Mouse (Mus musculus) hindbrain, postnatal 0 days (tissue): ENCODE measurements at regions not wholly inside any gene's neighbourhood (a gene's known extent, or its start where the extent isn't known, plus 50 kb on each side); places are given as distances from the start of the nearest gene placed in this dataset.

ENCODE experiments used
- ATAC-seq: fragments of 200-750 bp; cut with Nextera tagmentation; 2 replicates; pipeline ENCODE4 v1.8.0; 2017; ENCODE audit warnings: mild to moderate bottlenecking, moderate TSS enrichment, moderate library complexity
- DNase-seq: peaks from one replicate; pipeline ENCODE4 v3.0.0-alpha.2; 2015; ENCODE audit warnings: low spot score
- H3K27ac ChIP-seq: fragments of 300-500 bp; sonication (generic); 2 replicates; pipeline ENCODE4 v1.5.1; 2014; ENCODE audit warnings: mild to moderate bottlenecking
- H3K27me3 ChIP-seq: fragments of 300-500 bp; sonication (generic); 2 replicates; pipeline ENCODE4 v1.6.1; 2014; ENCODE audit warnings: low read length, mixed read lengths; ENCODE audit not compliant: insufficient read depth
- H3K36me3 ChIP-seq: fragments of 300-500 bp; sonication (generic); 2 replicates; pipeline ENCODE4 v1.6.1; 2014; ENCODE audit warnings: low read length, mixed read lengths; ENCODE audit not compliant: insufficient read depth
- H3K4me1 ChIP-seq: fragments of 300-500 bp; sonication (generic); 2 replicates; pipeline ENCODE4 v1.6.1; 2014; ENCODE audit warnings: antibody characterized with exemption, low read length, mixed read lengths; ENCODE audit not compliant: insufficient read depth
- H3K4me2 ChIP-seq: fragments of 300-500 bp; sonication (generic); 2 replicates; pipeline ENCODE4 v1.6.1; 2014; ENCODE audit warnings: low read depth, mild to moderate bottlenecking, low read length, moderate library complexity, mixed read lengths
- H3K4me3 ChIP-seq: fragments of 300-500 bp; sonication (generic); 2 replicates; pipeline ENCODE4 v1.5.1; 2014; ENCODE audit warnings: low read length
- H3K9ac ChIP-seq: fragments of 300-500 bp; sonication (generic); replicated peaks from 2 replicates; pipeline ENCODE4 v1.6.1; 2014; ENCODE audit warnings: mild to moderate bottlenecking, low read length, moderate library complexity, mixed read lengths
- H3K9me3 ChIP-seq: fragments of 300-500 bp; sonication (generic); 2 replicates; pipeline ENCODE4 v1.6.1; 2016; ENCODE audit warnings: low read length, mixed read lengths
- CTCF ChIP-seq: IDR thresholded peaks from 2 replicates; pipeline ENCODE4 v1.5.1; 2016; ENCODE audit warnings: antibody characterized with exemption, control low read depth, low read depth
- WGBS: fragments of 180-500 bp; shearing (Covaris S2); extraction: QIAGEN DNeasy Blood & Tissue Kit; methylation state at CpG from one replicate; pipeline ENCODE4 v1.1.7; 2014; 5-methylcytosine and 5-hydroxymethylcytosine counted together

DNA sequence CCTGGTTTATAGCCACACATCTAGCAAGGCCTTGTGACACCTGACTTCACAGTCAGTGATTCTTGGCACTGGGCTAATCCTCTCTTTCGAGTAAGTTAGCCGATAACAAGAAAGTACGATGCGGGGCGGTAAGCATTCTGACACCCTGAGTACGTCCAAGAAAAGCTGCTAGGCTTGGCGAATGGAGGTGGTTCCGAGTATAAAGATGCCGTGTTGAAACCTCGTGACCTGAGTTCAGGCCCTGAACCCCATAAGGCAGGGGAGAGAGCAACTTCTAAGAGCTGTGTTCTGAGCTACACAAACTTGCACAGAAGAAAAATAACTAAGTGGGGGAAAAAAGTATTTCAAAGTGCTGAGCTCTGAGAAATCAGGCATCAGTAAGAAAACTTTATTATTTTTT, 103.5 kb upstream of the N6amt1 start:
- ATAC-seq: no peak

DNA sequence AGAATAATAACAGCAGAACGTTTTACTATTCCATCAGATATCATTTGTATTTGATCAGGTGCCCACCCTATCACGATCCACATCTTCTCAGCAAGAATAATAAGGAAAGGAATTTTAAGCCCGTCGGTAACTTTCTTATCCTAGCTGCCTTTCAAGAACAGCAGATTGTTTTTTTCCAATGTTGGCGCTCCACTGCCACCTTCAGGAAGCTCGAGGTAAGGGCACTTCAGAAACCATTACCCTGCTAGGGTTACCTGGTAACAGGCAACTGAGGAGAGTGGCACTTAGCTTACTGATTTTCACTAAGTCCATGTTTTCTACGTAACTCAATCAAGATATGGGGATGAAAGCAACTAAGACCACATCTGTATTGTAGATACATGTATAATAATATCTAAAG, 104.1 kb upstream of the N6amt1 start:
- H3K27me3 ChIP-seq: no peaks in the 10 kb centered on the region
- ATAC-seq (no peak), DNase-seq (peak; percentile 71)
- no peak overlapping the region for H3K9ac ChIP-seq
- peak; percentile 74 for TF ChIP-seq CTCF
- H3K4me1 ChIP-seq: no peaks in the 10 kb centered on the region
- H3K9me3 ChIP-seq: no peaks in the 10 kb centered on the region
- H3K27ac ChIP-seq: no peak overlapping the region
- H3K36me3 ChIP-seq: no peaks in the 10 kb centered on the region
- H3K4me2 ChIP-seq: no peak overlapping the region
- WGBS: 23% methylated on average over 7 of the region's 7 CpGs
- H3K4me3 ChIP-seq: no peak overlapping the region

More for the DNA sequence above, 103.5 kb upstream of the N6amt1 start:
- no peak for DNase-seq
- TF ChIP-seq CTCF: no peak
- no peaks in the 10 kb centered on the region for H3K4me1 ChIP-seq
- no peaks in the 10 kb centered on the region for H3K27me3 ChIP-seq
- no peaks in the 10 kb centered on the region for H3K9me3 ChIP-seq
- no peak overlapping the region for H3K4me2 ChIP-seq
- no peak overlapping the region for H3K9ac ChIP-seq
- WGBS: 82% methylated on average over 10 of the region's 10 CpGs
- H3K36me3 ChIP-seq: no peaks in the 10 kb centered on the region
- no peak overlapping the region for H3K27ac ChIP-seq
- H3K4me3 ChIP-seq: no peak overlapping the region

DNA sequence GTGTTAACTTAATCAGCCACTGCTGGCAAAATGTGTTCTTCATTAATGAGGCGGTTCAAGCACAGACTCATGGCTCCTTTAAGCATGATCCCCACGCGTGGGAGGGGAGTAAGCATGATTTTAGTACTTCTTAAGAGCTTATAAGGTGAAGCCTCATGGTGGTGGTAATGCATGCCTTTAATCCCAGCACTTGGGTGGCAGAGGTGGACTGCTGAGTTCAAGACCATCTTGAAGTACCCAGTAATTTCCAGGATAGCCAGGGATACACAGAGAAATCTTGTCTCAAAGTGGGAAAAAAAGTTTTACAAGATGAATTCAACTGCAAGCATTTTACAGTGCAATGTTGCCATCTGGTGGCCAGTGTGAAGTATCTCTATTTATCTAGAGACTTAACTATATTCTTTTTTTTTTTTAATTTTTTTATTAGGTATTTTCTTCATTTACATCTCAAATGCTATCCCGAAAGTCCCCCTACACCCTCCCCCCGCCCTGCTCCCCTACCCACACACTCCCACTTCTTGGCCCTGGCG, 105.4 kb upstream of the N6amt1 start:
- no peaks in the 10 kb centered on the region for H3K4me1 ChIP-seq
- 39% methylated on average over 6 of the region's 6 CpGs for WGBS
- no peak overlapping the region for H3K4me3 ChIP-seq
- no peak overlapping the region for H3K4me2 ChIP-seq
- no peaks in the 10 kb centered on the region for H3K36me3 ChIP-seq
- peak; percentile 67 for TF ChIP-seq CTCF
- no peak for ATAC-seq
- DNase-seq: peak; percentile 91
- no peaks in the 10 kb centered on the region for H3K27me3 ChIP-seq
- no peak overlapping the region for H3K27ac ChIP-seq
- H3K9ac ChIP-seq: no peak overlapping the region
- H3K9me3 ChIP-seq: no peaks in the 10 kb centered on the region

DNA sequence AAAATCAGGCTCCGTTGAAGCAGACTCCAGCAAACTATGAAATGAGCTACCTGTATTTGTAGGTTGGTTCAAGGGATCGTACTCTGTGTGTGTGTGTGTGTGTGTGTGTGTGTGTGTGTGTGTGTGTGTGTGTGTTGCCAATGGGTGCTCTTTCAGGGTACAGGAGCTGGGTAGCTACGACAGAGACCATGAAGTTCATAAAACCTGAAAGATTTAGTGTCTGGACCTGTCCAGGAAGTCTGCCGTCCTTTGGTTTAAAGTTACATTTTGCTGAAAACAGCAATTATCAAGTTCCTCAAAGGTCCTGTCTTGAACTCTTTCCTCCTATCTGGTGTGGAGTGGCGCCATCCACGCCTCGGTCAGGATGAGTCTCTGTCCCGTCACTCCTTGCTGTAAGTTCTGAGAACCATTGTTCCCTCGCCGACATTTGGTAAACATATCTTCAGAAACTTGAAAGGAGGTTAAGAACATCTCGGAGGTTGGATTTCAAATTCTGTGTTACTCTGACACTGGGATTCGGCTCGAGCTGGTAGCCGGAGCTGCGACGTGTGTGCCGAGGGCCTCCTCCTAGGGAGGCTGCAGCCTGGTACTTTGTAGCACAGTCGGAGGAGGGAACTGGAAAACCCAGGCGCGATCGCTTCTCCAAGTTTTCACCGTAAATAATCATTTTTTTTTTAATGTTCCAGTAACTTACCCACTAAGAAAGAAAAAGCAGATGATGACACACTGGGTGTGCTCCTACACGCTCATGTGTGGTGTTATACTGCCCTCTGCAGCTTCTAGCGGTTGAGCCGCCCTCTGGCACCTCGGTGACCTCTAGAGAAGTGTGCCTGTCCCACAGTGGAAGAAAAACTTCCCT, 107.8 kb upstream of the N6amt1 start:
- Histone ChIP-seq H3K9me3 (no peaks in the 10 kb centered on the region), H3K27me3 (no peaks in the 10 kb centered on the region), H3K27ac (no peak overlapping the region; the same call in 1 of the 2 replicates), H3K36me3 (no peaks in the 10 kb centered on the region), H3K4me2 (peak overlapping the region; percentile 40), H3K4me3 (peak overlapping the region; percentile 10; the same call in 1 of the 2 replicates), H3K4me1 (no peaks in the 10 kb centered on the region), H3K9ac (no peak overlapping the region)
- 60% methylated on average over 26 of the region's 26 CpGs for WGBS
- DNase-seq (peak; percentile 66), ATAC-seq (peak; percentile 86)
- TF ChIP-seq CTCF: peak; percentile 78

DNA sequence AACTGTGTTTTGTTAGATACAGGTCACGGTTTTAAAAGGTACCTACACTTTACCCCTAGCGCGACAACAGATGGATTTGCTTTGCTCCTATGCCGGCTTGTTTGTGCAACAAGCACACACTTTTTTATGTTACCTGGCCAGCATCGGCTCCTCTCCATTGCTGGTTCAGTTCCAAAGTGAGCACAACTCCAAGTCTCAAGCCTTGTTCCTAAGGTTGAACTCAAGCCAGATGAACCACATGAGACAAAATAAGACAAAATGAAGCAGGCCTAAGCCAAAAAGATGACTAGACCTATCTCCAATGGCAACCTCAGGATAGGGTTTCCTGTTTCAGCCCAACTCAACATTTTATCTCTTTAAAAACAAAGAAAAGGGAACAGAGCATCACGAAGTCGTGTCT, 108.5 kb upstream of the N6amt1 start:
- no peak overlapping the region for H3K4me2 ChIP-seq
- 86% methylated on average over 7 of the region's 7 CpGs for WGBS
- ATAC-seq (no peak), DNase-seq (no peak)
- H3K4me3 ChIP-seq: no peak overlapping the region
- H3K9me3 ChIP-seq: no peaks in the 10 kb centered on the region
- no peaks in the 10 kb centered on the region for H3K4me1 ChIP-seq
- no peak overlapping the region for H3K27ac ChIP-seq
- H3K36me3 ChIP-seq: no peaks in the 10 kb centered on the region
- no peak for TF ChIP-seq CTCF
- H3K9ac ChIP-seq: no peak overlapping the region
- no peaks in the 10 kb centered on the region for H3K27me3 ChIP-seq

DNA sequence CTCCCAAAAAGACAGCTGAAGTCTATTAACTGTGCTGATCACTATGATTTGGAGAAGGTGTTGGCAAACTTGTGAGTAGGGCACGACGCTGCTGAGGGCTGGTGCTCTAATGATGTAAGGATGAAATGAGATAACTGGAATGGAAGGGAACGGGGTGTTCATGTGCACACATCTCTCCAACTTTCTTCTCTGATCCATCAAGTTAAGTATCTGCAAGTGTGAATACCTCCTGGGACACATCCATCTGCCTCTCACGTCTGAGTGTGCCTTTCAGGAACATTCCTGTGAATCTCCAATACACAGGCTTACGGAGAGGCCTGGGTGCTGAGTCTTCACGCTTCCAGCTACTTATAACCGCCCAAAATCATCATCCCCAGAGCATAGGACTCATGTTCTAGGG, 112.0 kb upstream of the N6amt1 start:
- no peaks in the 10 kb centered on the region for H3K36me3 ChIP-seq
- DNase-seq (no peak), ATAC-seq (no peak)
- no peak overlapping the region for H3K4me2 ChIP-seq
- TF ChIP-seq CTCF: no peak
- 80% methylated on average over 7 of the region's 7 CpGs for WGBS
- no peak overlapping the region for H3K9ac ChIP-seq
- H3K4me1 ChIP-seq: no peaks in the 10 kb centered on the region
- no peak overlapping the region for H3K4me3 ChIP-seq
- H3K9me3 ChIP-seq: no peaks in the 10 kb centered on the region
- H3K27ac ChIP-seq: no peak overlapping the region
- H3K27me3 ChIP-seq: no peaks in the 10 kb centered on the region

DNA sequence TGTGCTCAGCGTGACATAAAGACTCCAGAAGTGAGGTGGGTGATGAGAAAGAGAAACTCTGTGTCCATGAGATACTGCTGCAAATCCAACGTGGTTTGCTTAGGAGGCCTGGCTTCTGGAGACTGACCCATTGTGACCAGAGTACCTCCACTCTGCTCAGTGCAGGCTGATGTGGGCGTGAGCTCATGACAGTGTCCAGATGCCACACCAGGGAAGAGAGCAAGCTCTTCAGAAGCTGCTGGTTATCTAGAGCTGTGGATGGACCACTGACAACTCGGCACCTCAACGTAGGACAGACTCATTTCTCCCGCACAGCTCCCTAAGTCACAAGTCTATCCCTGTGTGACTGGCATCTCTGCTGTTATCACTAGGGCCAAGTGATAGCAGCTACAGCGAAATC, 114.9 kb upstream of the N6amt1 start:
- TF ChIP-seq CTCF: no peak
- no peaks in the 10 kb centered on the region for H3K9me3 ChIP-seq
- WGBS: 87% methylated on average over 7 of the region's 7 CpGs

More for the DNA sequence above, 114.9 kb upstream of the N6amt1 start:
- ATAC-seq (no peak), DNase-seq (no peak)
- no peaks in the 10 kb centered on the region for H3K36me3 ChIP-seq
- no peak overlapping the region for H3K9ac ChIP-seq
- H3K27ac ChIP-seq: no peak overlapping the region
- H3K4me3 ChIP-seq: no peak overlapping the region
- H3K27me3 ChIP-seq: no peaks in the 10 kb centered on the region
- H3K4me1 ChIP-seq: no peaks in the 10 kb centered on the region
- no peak overlapping the region for H3K4me2 ChIP-seq
